Mouse (Mus musculus): Measurements from ENCODE around the gene Sp3. TPM values are rescaled to one million over a fixed set of nuclear protein-coding genes. Genes with fewer than 3 reads are reported as not detected.
"Not testable (repeated sequence)": the region's sequence is repeated elsewhere in the genome, so short reads cannot be mapped to it uniquely, and the experiment has no call there.

Gene Sp3
- total RNA-seq, 2 experiments from 2014 or later, result 20.7 to 23.2 TPM

GRCm38 (mm10) chr2:73003751-73004717 lies 23.8 kb upstream of the Sp3 start:
- intact Hi-C loops (cut with DNase I), result loop anchor here (2.0 to 5.0 kb wide), 2 partner anchors 21 to 43 kb away; no protein-coding TSS in a partner anchor
- Histone ChIP-seq H3K27ac (peak overlapping the region; percentile 88), H3K4me3 (peak overlapping the region; percentile 73)
- peak; percentile 92 for DNase-seq
- no peak for TF ChIP-seq CTCF (IDR thresholded peaks at IDR 0.05)

GRCm38 (mm10) chr2:73003049-73003448 lies 22.8 kb upstream of the Sp3 start:
- peak overlapping the region; percentile 73 for H3K4me3 ChIP-seq
- no peak for TF ChIP-seq CTCF (IDR thresholded peaks at IDR 0.05)
- intact Hi-C loops (cut with DNase I), result loop anchor here (2.0 to 5.0 kb wide), 2 partner anchors 20 to 44 kb away; no protein-coding TSS in a partner anchor
- peak overlapping the region; percentile 88 for H3K27ac ChIP-seq
- peak; percentile 72 for DNase-seq

- peak overlapping the region; percentile 88 for H3K27ac ChIP-seq
- no peak for DNase-seq
- TF ChIP-seq CTCF (IDR thresholded peaks at IDR 0.05), result no peak
- H3K4me3 ChIP-seq, result no peak overlapping the region; the same call in 1 of the 2 replicates
- intact Hi-C loops (cut with DNase I), result loop anchor here (2.0 to 5.0 kb wide), 2 partner anchors 20 to 45 kb away; no protein-coding TSS in a partner anchor
Measured at GRCm38 (mm10) chr2:73002451-73002850, 22.2 kb upstream of the Sp3 start.

- TF ChIP-seq CTCF (IDR thresholded peaks at IDR 0.05), result no peak
- DNase-seq, result peak; percentile 37
- intact Hi-C loops (cut with DNase I), result loop anchor here (2.0 to 5.0 kb wide), 2 partner anchors 19 to 45 kb away; no protein-coding TSS in a partner anchor
- Histone ChIP-seq H3K27ac (peak overlapping the region; percentile 88), H3K4me3 (no peak overlapping the region)
Measured at GRCm38 (mm10) chr2:73001994-73002393, 21.7 kb upstream of the Sp3 start.

- no peak for TF ChIP-seq CTCF (IDR thresholded peaks at IDR 0.05)
- Histone ChIP-seq H3K27ac (no peak overlapping the region), H3K4me3 (no peak overlapping the region)
- no peak for DNase-seq
- intact Hi-C loops (cut with DNase I), result loop anchor here (5.0 kb wide), 1 partner anchor 47 kb away; no protein-coding TSS in a partner anchor
Measured at GRCm38 (mm10) chr2:73000194-73000593, 19.9 kb upstream of the Sp3 start.

GRCm38 (mm10) chr2:72997586-72997985 lies 17.3 kb upstream of the Sp3 start:
- Histone ChIP-seq H3K4me3 (no peak overlapping the region), H3K27ac (no peak overlapping the region)
- DNase-seq, result no peak
- intact Hi-C loops (cut with DNase I), result no loop called here
- TF ChIP-seq CTCF (IDR thresholded peaks at IDR 0.05), result no peak

GRCm38 (mm10) chr2:72996808-72997378 lies 16.6 kb upstream of the Sp3 start:
- intact Hi-C loops (cut with DNase I), result no loop called here

GRCm38 (mm10) chr2:72995346-72996097 lies 15.3 kb upstream of the Sp3 start:
- H3K27ac ChIP-seq, result peak overlapping the region; percentile 66
- intact Hi-C loops (cut with DNase I), result no loop called here
- DNase-seq, result peak; percentile 65
- peak overlapping the region; percentile 15; the same call in 1 of the 2 replicates for H3K4me3 ChIP-seq
- no peak for TF ChIP-seq CTCF (IDR thresholded peaks at IDR 0.05)

More at GRCm38 (mm10) chr2:72996808-72997378, 16.6 kb upstream of the Sp3 start:
- peak; percentile 55 for DNase-seq
- Histone ChIP-seq H3K4me3 (peak overlapping the region; percentile 30), H3K27ac (peak overlapping the region; percentile 31)
- TF ChIP-seq CTCF (IDR thresholded peaks at IDR 0.05), result no peak

- no peak for DNase-seq
- TF ChIP-seq CTCF (IDR thresholded peaks at IDR 0.05), result no peak
- Histone ChIP-seq H3K27ac (no peak overlapping the region), H3K4me3 (no peak overlapping the region)
- intact Hi-C loops (cut with DNase I), result no loop called here
Measured at GRCm38 (mm10) chr2:72994165-72994564, 13.9 kb upstream of the Sp3 start.

- TF ChIP-seq CTCF (IDR thresholded peaks at IDR 0.05), result no peak
- intact Hi-C loops (cut with DNase I), result no loop called here
- no peak overlapping the region for H3K4me3 ChIP-seq
- no peak overlapping the region for H3K27ac ChIP-seq
- no peak for DNase-seq
Measured at GRCm38 (mm10) chr2:72992497-72992896, 12.3 kb upstream of the Sp3 start.

- intact Hi-C loops (cut with DNase I), result not testable (repeated sequence)
Measured at GRCm38 (mm10) chr2:72988945-72989344, 8.7 kb upstream of the Sp3 start.

GRCm38 (mm10) chr2:72986616-72987015 lies 6.4 kb upstream of the Sp3 start, which contains the start of gene Gm11084:
Gene Gm11084 (minus strand): TSS chr2:72986716.
- Histone ChIP-seq H3K27ac (no peak within 1 kb of the TSS), H3K4me3 (no peak within 1 kb of the TSS)
- DNase-seq, result no peak
- intact Hi-C loops (cut with DNase I), result no loop called here
- no peak for TF ChIP-seq CTCF (IDR thresholded peaks at IDR 0.05)

More at GRCm38 (mm10) chr2:72988945-72989344, 8.7 kb upstream of the Sp3 start:
- not testable (repeated sequence) for H3K27ac ChIP-seq, H3K4me3 ChIP-seq, DNase-seq
